Mouse (Mus musculus) embryonic facial prominence, embryonic 12.5 days (tissue): ENCODE data around the gene Vmac. TPM values are rescaled to one million over a fixed set of nuclear protein-coding genes. Genes with fewer than 3 reads are reported as not detected.

Experiments used
- ATAC-seq: fragments of 200-750 bp; cut with Nextera tagmentation; 2 replicates; pipeline ENCODE4 v1.8.0; 2017; ENCODE audit not compliant: insufficient number of reproducible peaks, insufficient read depth, low FRiP score, low TSS enrichment
- H3K27ac ChIP-seq: fragments of 300-500 bp; sonication (generic); 2 replicates; pipeline ENCODE4 v1.5.1; 2016; ENCODE audit warnings: mild to moderate bottlenecking
- H3K27me3 ChIP-seq: fragments of 300-500 bp; sonication (generic); 2 replicates; pipeline ENCODE4 v1.6.1; 2016; ENCODE audit warnings: mild to moderate bottlenecking, moderate library complexity
- H3K36me3 ChIP-seq: fragments of 300-500 bp; sonication (generic); 2 replicates; pipeline ENCODE4 v1.6.1; 2016; ENCODE audit warnings: mild to moderate bottlenecking
- H3K4me1 ChIP-seq: fragments of 300-500 bp; sonication (generic); 2 replicates; pipeline ENCODE4 v1.6.1; 2016
- H3K4me2 ChIP-seq: fragments of 300-500 bp; sonication (generic); replicated peaks from 2 replicates; pipeline ENCODE4 v1.6.1; 2016; ENCODE audit warnings: mild to moderate bottlenecking, moderate library complexity
- H3K4me3 ChIP-seq: fragments of 300-500 bp; sonication (generic); 2 replicates; pipeline ENCODE4 v1.5.1; 2016; ENCODE audit warnings: mild to moderate bottlenecking
- H3K9ac ChIP-seq: fragments of 300-500 bp; sonication (generic); 2 replicates; pipeline ENCODE4 v1.6.1; 2016; ENCODE audit warnings: mild to moderate bottlenecking, moderate library complexity
- H3K9me3 ChIP-seq: fragments of 300-500 bp; sonication (generic); 2 replicates; pipeline ENCODE4 v1.6.1; 2016; ENCODE audit warnings: mild to moderate bottlenecking, moderate library complexity
- WGBS: fragments of 180-500 bp; shearing (Covaris S2); methylation state at CpG from one replicate; pipeline ENCODE4 v1.1.7; 2016; 5-methylcytosine and 5-hydroxymethylcytosine counted together
- polyA plus RNA-seq: library from polyadenylated mRNA; unstranded; fragments of >200 nt; fragmentation: Nextera tagmentation; extraction: Ambion mirVana; gene quantifications from 2 replicates; pipeline ENCODE4 v1.2.1, GENCODE M21; 2016

Gene Vmac
- polyA plus RNA-seq, 1 experiment from 2014 or later: 19.4 TPM

GRCm38 (mm10) chr17:56708692-56709091 is 9.1 kb downstream of the Vmac start:
- Histone ChIP-seq H3K4me2 (no peak overlapping the region), H3K4me3 (no peak overlapping the region), H3K9ac (no peak overlapping the region), H3K4me1 (no peaks in the 10 kb centered on the region), H3K9me3 (no peaks in the 10 kb centered on the region), H3K27me3 (no peaks in the 10 kb centered on the region), H3K27ac (no peak overlapping the region), H3K36me3 (peaks cover 89% of the 10 kb centered on the region)
- 81% methylated on average over 4 of the region's 4 CpGs for WGBS
- no peak for ATAC-seq

DNA sequence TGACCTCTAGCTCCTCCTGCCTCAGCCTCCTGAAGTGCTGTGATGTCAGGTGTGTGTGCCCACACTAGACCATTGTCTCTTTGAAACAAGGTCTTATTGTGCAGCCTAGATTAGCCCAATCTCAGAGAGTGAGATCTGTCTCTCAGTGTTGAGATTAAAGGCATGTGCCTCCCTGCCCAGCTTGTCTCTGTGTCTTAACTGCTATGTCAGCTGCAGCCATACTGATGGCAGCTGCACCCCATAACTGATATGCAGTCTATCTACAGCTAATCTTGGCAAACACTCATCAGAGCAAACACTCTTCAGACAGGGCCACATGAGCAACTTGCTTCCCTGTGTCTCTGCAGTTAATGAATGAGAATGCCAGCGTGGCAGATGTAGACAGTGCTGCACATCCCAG is 11.3 kb downstream of the Vmac start:
- Histone ChIP-seq H3K9ac (no peak overlapping the region), H3K27ac (no peak overlapping the region), H3K4me2 (no peak overlapping the region), H3K9me3 (no peaks in the 10 kb centered on the region), H3K4me1 (no peaks in the 10 kb centered on the region), H3K4me3 (no peak overlapping the region), H3K27me3 (no peaks in the 10 kb centered on the region), H3K36me3 (peaks cover 96% of the 10 kb centered on the region)
- WGBS: 89% methylated on average over 1 of the region's 1 CpGs
- ATAC-seq: no peak

- WGBS: 87% methylated on average over 4 of the region's 4 CpGs
- H3K36me3 ChIP-seq: peaks cover 96% of the 10 kb centered on the region
- H3K9me3 ChIP-seq: no peaks in the 10 kb centered on the region
- no peak overlapping the region for H3K9ac ChIP-seq
- H3K4me1 ChIP-seq: no peaks in the 10 kb centered on the region
- H3K4me2 ChIP-seq: no peak overlapping the region
- no peaks in the 10 kb centered on the region for H3K27me3 ChIP-seq
- no peak overlapping the region for H3K27ac ChIP-seq
- no peak for ATAC-seq
- no peak overlapping the region for H3K4me3 ChIP-seq
These were observed 14.8 kb downstream of the Vmac start for GRCm38 (mm10) chr17:56703038-56703437.

DNA sequence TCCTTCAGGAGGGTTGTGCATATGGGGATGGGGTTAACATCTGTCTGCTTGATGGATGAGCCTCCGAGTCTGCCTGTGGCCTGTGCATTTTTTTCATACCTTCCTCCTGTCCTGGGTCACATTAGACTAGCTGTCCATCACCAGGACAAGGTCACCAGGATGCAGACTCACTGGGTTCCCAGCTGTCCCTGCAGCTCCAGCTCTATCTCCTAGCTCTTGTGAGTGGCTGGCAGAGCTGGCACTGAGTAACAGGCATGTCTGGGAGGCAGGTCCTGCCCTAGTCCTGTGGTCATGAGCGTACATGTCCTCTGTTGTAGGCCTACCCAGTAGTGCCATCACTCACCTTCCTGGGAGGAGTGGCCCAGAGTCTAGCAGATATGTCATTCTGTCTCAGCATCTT is 17.4 kb downstream of the Vmac start:
- H3K27ac ChIP-seq: no peak overlapping the region
- H3K9me3 ChIP-seq: no peaks in the 10 kb centered on the region
- peaks cover 96% of the 10 kb centered on the region for H3K36me3 ChIP-seq
- no peak overlapping the region for H3K4me2 ChIP-seq
- WGBS: 81% methylated on average over 2 of the region's 2 CpGs
- H3K4me3 ChIP-seq: no peak overlapping the region
- no peaks in the 10 kb centered on the region for H3K27me3 ChIP-seq
- H3K4me1 ChIP-seq: no peaks in the 10 kb centered on the region
- no peak for ATAC-seq
- no peak overlapping the region for H3K9ac ChIP-seq

GRCm38 (mm10) chr17:56693851-56694310 is 23.9 kb downstream of the Vmac start:
- no peak overlapping the region for H3K9ac ChIP-seq
- no peak overlapping the region for H3K4me3 ChIP-seq
- 0 out of 2 replicates have a peak overlapping the region, but pooled peaks have one; percentile 2 for H3K27ac ChIP-seq
- no peaks in the 10 kb centered on the region for H3K9me3 ChIP-seq
- H3K36me3 ChIP-seq: peaks cover 96% of the 10 kb centered on the region
- ATAC-seq: no peak
- 74% methylated on average over 6 of the region's 6 CpGs for WGBS
- no peak overlapping the region for H3K4me2 ChIP-seq
- no peaks in the 10 kb centered on the region for H3K27me3 ChIP-seq
- peaks cover 11% of the 10 kb centered on the region; the same call in 1 of the 2 replicates for H3K4me1 ChIP-seq

- Histone ChIP-seq H3K27ac (peak overlapping the region; percentile 2; the same call in 1 of the 2 replicates), H3K4me1 (peaks cover 11% of the 10 kb centered on the region; the same call in 1 of the 2 replicates), H3K9me3 (no peaks in the 10 kb centered on the region), H3K4me2 (no peak overlapping the region), H3K9ac (no peak overlapping the region), H3K36me3 (peaks cover 96% of the 10 kb centered on the region), H3K4me3 (no peak overlapping the region), H3K27me3 (no peaks in the 10 kb centered on the region)
- WGBS: 80% methylated on average over 1 of the region's 1 CpGs
- no peak for ATAC-seq
These were observed 24.4 kb downstream of the Vmac start for GRCm38 (mm10) chr17:56693395-56693794.

DNA sequence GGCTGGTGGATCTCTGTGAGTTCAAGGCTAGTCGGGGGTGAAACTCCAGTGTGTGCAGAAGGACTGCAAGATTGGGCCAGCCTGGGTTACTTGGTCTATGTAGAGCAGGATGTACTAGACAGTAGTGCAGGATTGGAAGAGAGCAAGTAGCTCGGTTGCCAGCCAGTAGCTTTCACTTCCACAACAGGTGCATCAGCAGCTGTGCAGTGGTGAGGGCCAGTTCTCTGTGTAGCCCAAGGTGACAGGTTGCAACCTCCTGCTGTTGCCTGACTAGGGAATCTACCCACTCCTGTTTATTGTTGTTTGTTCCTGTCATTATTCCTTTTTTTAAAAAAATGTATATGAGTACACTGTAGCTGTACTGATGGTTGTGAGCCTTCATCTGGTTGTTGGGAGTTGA is 29.1 kb downstream of the Vmac start:
- ATAC-seq: no peak
- Histone ChIP-seq H3K4me3 (no peak overlapping the region), H3K27me3 (no peaks in the 10 kb centered on the region), H3K9me3 (no peaks in the 10 kb centered on the region), H3K9ac (no peak overlapping the region), H3K4me2 (no peak overlapping the region), H3K36me3 (peaks cover 88% of the 10 kb centered on the region), H3K4me1 (peaks cover 6% of the 10 kb centered on the region; the same call in 1 of the 2 replicates), H3K27ac (no peak overlapping the region)
- WGBS: 87% methylated on average over 2 of the region's 2 CpGs

DNA sequence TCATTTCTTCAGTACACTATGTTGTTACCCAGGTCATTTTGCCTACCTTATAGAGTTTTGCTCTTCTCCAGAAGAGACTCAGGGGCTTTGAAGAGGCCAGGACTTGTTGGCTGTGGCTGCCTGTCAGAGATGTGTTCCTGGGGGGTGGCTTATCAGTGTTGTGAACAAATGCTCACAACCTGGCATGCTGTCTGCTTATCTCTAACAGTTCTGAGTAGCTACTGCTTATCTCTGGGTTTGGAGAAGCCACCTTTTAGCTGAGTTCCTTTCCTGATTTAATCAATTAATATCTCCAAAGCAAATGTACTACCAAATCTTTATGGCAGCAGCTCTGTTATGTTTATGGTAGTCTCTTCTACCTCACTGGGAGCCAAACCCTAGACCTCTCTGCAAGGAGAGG is 29.8 kb downstream of the Vmac start:
- Histone ChIP-seq H3K9ac (no peak overlapping the region), H3K27me3 (no peaks in the 10 kb centered on the region), H3K4me1 (0 out of 2 replicates have a peak, but pooled peaks cover 3% of the 10 kb centered on the region), H3K27ac (no peak overlapping the region), H3K9me3 (no peaks in the 10 kb centered on the region), H3K36me3 (peaks cover 84% of the 10 kb centered on the region), H3K4me2 (no peak overlapping the region), H3K4me3 (no peak overlapping the region)
- no peak for ATAC-seq

DNA sequence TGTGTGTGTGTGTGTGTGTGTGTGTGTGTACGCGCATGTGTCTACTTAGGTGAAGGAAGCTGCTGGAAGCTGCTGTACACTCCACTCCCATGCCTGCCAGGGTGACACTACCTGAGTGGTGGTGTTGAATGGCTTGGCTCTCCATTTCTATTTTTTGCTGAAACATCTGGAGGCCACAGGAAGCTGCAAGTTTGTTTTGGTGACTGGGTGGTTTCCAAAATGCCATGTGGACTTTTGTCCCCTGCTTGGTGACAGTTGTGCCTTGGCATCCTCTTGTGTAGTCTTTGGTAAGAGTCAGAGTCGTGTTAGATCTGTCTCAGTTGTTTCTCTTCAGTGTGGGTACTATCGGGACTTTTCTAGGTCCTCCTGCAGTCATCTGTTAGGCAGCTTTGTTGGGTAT is 31.0 kb downstream of the Vmac start:
- Histone ChIP-seq H3K4me3 (no peak overlapping the region), H3K9ac (no peak overlapping the region), H3K27me3 (no peaks in the 10 kb centered on the region), H3K4me1 (peaks cover 2% of the 10 kb centered on the region; the same call in 1 of the 2 replicates), H3K9me3 (no peaks in the 10 kb centered on the region), H3K27ac (no peak overlapping the region), H3K4me2 (no peak overlapping the region), H3K36me3 (peaks cover 83% of the 10 kb centered on the region)
- ATAC-seq: no peak
- 91% methylated on average over 4 of the region's 4 CpGs for WGBS

- 88% methylated on average over 2 of the region's 2 CpGs for WGBS
- no peaks in the 10 kb centered on the region for H3K9me3 ChIP-seq
- no peak overlapping the region for H3K4me3 ChIP-seq
- no peak for ATAC-seq
- H3K36me3 ChIP-seq: peaks cover 75% of the 10 kb centered on the region
- no peak overlapping the region for H3K4me2 ChIP-seq
- H3K4me1 ChIP-seq: peaks cover 6% of the 10 kb centered on the region; the same call in 1 of the 2 replicates
- no peak overlapping the region for H3K9ac ChIP-seq
- H3K27me3 ChIP-seq: no peaks in the 10 kb centered on the region
- H3K27ac ChIP-seq: no peak overlapping the region
These were observed 33.2 kb downstream of the Vmac start for GRCm38 (mm10) chr17:56684649-56685048.

DNA sequence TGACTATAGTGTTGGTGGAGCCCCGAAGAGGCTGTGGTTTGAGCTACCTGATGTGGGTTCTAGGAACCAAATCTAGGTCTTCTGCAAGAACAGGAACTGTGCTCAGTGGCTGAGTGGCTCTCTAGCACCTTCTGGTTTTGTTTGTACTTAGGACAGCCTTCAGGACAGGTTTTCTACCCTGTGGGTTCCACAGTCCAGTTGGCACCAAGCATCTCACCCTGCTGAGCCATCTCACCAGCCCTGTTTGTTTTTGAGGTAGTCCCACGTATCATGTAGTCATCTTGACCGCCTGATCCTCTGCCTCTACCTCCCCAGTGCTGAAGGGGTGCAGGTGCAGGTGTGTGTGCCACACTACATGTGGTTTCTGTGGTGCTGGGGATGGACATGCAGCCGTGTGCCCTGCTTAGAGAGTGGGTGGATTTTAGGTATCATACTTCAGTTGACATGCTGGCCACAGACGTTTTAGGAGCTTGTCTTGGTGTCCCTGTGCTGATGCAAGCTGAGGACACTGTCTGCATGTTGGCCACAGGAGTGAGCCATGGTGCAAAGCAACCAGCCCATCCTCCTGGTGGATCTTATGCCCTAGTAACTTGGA is 34.2 kb downstream of the Vmac start:
- Histone ChIP-seq H3K4me3 (no peak overlapping the region), H3K4me1 (peaks cover 6% of the 10 kb centered on the region; the same call in 1 of the 2 replicates), H3K9ac (no peak overlapping the region), H3K4me2 (no peak overlapping the region), H3K9me3 (no peaks in the 10 kb centered on the region), H3K27me3 (no peaks in the 10 kb centered on the region), H3K27ac (no peak overlapping the region), H3K36me3 (peaks cover 75% of the 10 kb centered on the region)
- ATAC-seq: no peak
- WGBS: 85% methylated on average over 5 of the region's 5 CpGs

DNA sequence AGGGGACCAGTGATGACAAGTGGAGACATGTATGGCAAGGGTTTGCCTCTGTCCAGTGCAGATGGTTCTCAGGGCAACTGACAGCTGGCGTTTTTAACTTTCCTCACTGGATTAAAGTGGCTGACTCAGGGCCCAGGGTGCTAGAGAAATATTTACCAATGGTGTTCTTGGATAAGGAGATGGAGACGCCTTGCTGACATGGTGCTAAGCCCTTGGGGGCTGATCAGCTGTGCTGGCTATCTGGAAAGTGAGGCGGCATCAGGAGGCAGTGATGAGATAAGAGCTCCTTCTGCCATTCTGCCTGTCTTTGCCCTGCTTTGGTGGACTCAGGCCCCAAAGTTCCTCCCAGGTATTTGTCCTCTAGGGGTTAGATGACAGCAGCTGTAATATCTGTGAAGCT is 34.9 kb downstream of the Vmac start:
- Histone ChIP-seq H3K27me3 (no peaks in the 10 kb centered on the region), H3K9ac (no peak overlapping the region), H3K27ac (no peak overlapping the region), H3K4me1 (peaks cover 6% of the 10 kb centered on the region; the same call in 1 of the 2 replicates), H3K9me3 (no peaks in the 10 kb centered on the region), H3K4me2 (no peak overlapping the region), H3K4me3 (no peak overlapping the region), H3K36me3 (peaks cover 70% of the 10 kb centered on the region)
- WGBS: 77% methylated on average over 3 of the region's 3 CpGs
- no peak for ATAC-seq
